Mouse (Mus musculus): ENCODE results near the gene 4833427G06Rik.

GRCm38 (mm10) chr9:51060601-51061000 is 41.3 kb downstream of the 4833427G06Rik start, which contains the start of gene Btg4:
- TF ChIP-seq CTCF (IDR thresholded peaks at IDR 0.05; ENCODE audit: borderline replicate concordance, control insufficient read depth, extremely low read depth, insufficient read depth, low read length, poor library complexity) (no peak), POLR2A (IDR thresholded peaks at IDR 0.05; ENCODE audit: control insufficient read depth, extremely low read depth, insufficient read depth, low read length, poor library complexity) (no peak)

All from thymus, adult 2 months (tissue).